Comparison of ENCODE assay signal across 14 mouse cellular contexts in genomic region chr15:96747551-96747950, GRCm38 (mm10).
"Had no signal": no experiment of that assay in that cellular context is flagged by ENCODE, and none has a peak within 500 bp of the region (broad histone marks: within the 10 kb centered on the region; RNA-seq: fewer than 3 reads in every experiment).

No protein-coding gene starts in this region.

- H3K36me3 ChIP-seq: limb, embryonic 10.5 days; liver, embryonic 15.5 days; midbrain, embryonic 12.5 days; neural tube, embryonic 15.5 days had no signal

- H3K27ac ChIP-seq: limb, embryonic 10.5 days; liver, embryonic 15.5 days; macrophage; midbrain, embryonic 12.5 days; neural tube, embryonic 15.5 days had no signal

- H3K4me2 ChIP-seq: liver, embryonic 11.5 days; liver, embryonic 15.5 days; midbrain, embryonic 12.5 days; neural tube, embryonic 15.5 days had no signal

- H3K4me3 ChIP-seq: limb, embryonic 10.5 days; liver, embryonic 15.5 days; megakaryocyte, embryonic 14.5 days; midbrain, embryonic 12.5 days; myocyte; neural tube, embryonic 15.5 days had no signal

- H3K9ac ChIP-seq: liver, embryonic 15.5 days; midbrain, embryonic 12.5 days; neural tube, embryonic 15.5 days had no signal

- H3K4me1 ChIP-seq: midbrain, embryonic 12.5 days had no signal

- DNase-seq: kidney, postnatal 14 days; lung, adult 2 months; lung, postnatal 10 days; right cerebral cortex, adult 18-20 months; right cerebral cortex, postnatal 25 days; thymus, postnatal 4 days had no signal

- H3K9me3 ChIP-seq: limb, embryonic 10.5 days; liver, embryonic 15.5 days; midbrain, embryonic 12.5 days; neural tube, embryonic 15.5 days had no signal

- H3K27me3 ChIP-seq: liver, embryonic 15.5 days; megakaryocyte, embryonic 14.5 days; midbrain, embryonic 12.5 days; neural tube, embryonic 15.5 days had no signal
